Mouse (Mus musculus) bone marrow macrophage, adult 2 months (primary cell): Measurements from ENCODE around the gene Fkbp15.

Source experiments
- CTCF ChIP-seq: IDR thresholded peaks from 2 replicates; pipeline ENCODE4 v1.5.1; 2012; ENCODE audit warnings: low read depth, mild to moderate bottlenecking, low read length, moderate library complexity
- POLR2A ChIP-seq: IDR thresholded peaks from 2 replicates; pipeline ENCODE4 v1.6.1; 2012; ENCODE audit warnings: mild to moderate bottlenecking, low read depth, low read length, borderline replicate concordance

DNA sequence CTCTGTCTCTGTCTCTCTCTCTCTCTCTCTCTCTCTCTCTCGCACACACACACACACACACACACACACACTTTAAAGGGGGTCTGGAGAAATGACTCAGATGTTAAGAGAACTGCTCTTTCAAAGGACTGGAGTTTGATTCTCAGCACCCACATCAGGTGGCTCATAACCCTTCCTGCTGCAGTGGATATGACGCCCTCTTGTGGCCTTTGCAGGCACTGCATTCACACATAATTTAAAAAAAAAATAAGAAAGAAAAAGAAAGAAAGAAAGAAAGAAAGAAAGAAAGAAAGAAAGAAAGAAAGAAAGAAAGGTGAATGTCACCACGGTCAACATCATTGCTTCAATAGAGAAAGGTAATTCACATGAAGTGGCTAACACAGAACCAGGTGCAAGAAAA is 83.1 kb downstream of the Fkbp15 start:
- TF ChIP-seq POLR2A: no peak
- no peak for TF ChIP-seq CTCF
